Mouse (Mus musculus) spleen, adult 2 months (tissue): Measurements from ENCODE around the gene Crnkl1.

Experiments
- CTCF ChIP-seq: fragments of 200-500 bp; IDR thresholded peaks from 2 replicates; pipeline ENCODE4 v1.5.1; 2011; ENCODE audit warnings: mild to moderate bottlenecking, inconsistent platforms; ENCODE audit not compliant: insufficient read depth, insufficient read length, insufficient replicate concordance; ENCODE audit errors: extremely low read depth
- POLR2A ChIP-seq: fragments of 200-500 bp; IDR thresholded peaks from 2 replicates; pipeline ENCODE4 v1.6.1; 2011; ENCODE audit warnings: low read depth, low read length, inconsistent platforms

DNA sequence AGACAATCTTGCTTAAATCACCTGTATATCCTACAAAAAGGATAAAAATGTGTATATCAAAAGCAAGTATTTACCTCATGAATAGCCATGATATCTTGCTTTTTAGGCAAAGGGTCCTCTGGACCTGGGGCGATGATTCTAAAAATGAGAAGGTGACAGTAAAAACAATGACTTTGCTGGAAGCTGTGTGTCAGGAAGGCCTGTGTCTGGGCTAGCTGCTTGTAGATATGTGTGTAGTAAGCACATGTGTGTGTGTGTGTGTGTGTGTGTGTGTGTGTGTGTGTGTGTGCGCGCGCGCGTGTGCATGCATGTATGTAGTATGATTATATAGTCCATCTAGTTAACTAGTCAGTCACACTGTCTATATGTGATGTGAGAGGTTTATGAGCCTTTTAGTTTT is 41.1 kb downstream of the Crnkl1 start:
- TF ChIP-seq POLR2A (no peak), CTCF (no peak)
